Mouse (Mus musculus): ENCODE measurements at regions not wholly inside any gene's neighbourhood (a gene's known extent, or its start where the extent isn't known, plus 50 kb on each side); places are given as distances from the start of the nearest gene placed in this dataset.

DNA sequence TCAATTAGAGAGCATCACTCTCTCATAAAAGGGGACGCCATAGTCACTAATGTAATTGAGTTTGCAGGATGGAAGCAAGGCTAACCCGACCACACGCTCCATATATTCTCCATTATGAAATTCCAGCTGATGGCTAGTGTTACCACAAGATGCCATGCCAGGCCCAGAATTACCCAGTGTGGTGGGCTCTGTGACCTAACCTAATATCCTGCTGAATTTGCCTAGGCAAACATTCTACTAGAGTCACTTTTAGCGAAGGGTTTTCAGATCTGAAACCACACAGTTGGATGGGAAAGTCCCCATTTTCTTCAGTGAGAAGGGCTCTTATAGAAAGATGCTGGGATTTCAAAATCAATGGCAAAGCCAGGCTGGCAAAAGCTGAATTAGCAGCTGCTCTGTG lies 177.8 kb upstream of the Klf3 start:
- Histone ChIP-seq H3K36me3 (ENCODE audit: control insufficient read depth, insufficient read depth, low read length) (no peaks in the 10 kb centered on the region), H3K9ac (replicated peaks; ENCODE audit: low read length) (no peak overlapping the region), H3K4me2 (ENCODE audit: low read length) (no peak overlapping the region), H3K27me3 (ENCODE audit: control insufficient read depth, insufficient read depth, low read length) (no peaks in the 10 kb centered on the region), H3K4me3 (replicated peaks; ENCODE audit: low read depth, low read length) (no peak overlapping the region), H3K4me1 (ENCODE audit: control insufficient read depth, insufficient read depth, low read length) (no peaks in the 10 kb centered on the region), H3K9me3 (ENCODE audit: control insufficient read depth, low read length) (no peaks in the 10 kb centered on the region), H3K27ac (replicated peaks; ENCODE audit: low read depth, low read length) (no peak overlapping the region)
- 90% methylated on average over 4 of the region's 4 CpGs for WGBS
- DNase-seq (no peak), ATAC-seq (ENCODE audit: low FRiP score, low TSS enrichment) (no peak)

GRCm38 (mm10) chr5:64625841-64626298 lies 177.3 kb upstream of the Klf3 start:
- no peak for ATAC-seq (ENCODE audit: low FRiP score, low TSS enrichment)
- Histone ChIP-seq H3K9ac (replicated peaks; ENCODE audit: low read length) (no peak overlapping the region), H3K27ac (replicated peaks; ENCODE audit: low read depth, low read length) (no peak overlapping the region), H3K4me1 (ENCODE audit: control insufficient read depth, insufficient read depth, low read length) (no peaks in the 10 kb centered on the region), H3K4me2 (ENCODE audit: low read length) (no peak overlapping the region), H3K9me3 (ENCODE audit: control insufficient read depth, low read length) (no peaks in the 10 kb centered on the region), H3K36me3 (ENCODE audit: control insufficient read depth, insufficient read depth, low read length) (no peaks in the 10 kb centered on the region), H3K4me3 (replicated peaks; ENCODE audit: low read depth, low read length) (no peak overlapping the region), H3K27me3 (ENCODE audit: control insufficient read depth, insufficient read depth, low read length) (no peaks in the 10 kb centered on the region)
- WGBS, result 62% methylated on average over 6 of the region's 6 CpGs
- DNase-seq, result no peak

DNA sequence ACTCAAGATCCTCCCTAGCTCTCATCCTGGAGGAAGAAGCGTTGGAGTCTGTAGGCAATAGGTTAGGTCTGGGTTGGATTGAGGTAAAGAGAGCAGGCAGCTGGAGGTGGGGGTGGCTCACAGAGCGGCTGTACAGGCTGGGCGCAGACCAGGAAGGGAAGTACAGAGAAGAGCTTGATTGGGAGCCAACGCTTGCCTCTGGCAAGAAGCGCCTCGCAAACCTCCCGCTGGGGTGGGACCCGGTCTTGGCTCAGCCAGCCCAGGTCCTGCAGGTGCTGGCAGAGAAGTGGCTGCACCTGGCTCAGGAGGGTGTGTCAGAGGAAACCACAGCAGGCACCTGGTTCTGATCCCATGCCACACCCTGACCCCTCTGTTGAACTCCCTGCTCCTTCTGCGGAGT lies 176.8 kb upstream of the Klf3 start:
- Histone ChIP-seq H3K27me3 (ENCODE audit: control insufficient read depth, insufficient read depth, low read length) (no peaks in the 10 kb centered on the region), H3K4me2 (ENCODE audit: low read length) (no peak overlapping the region), H3K4me3 (replicated peaks; ENCODE audit: low read depth, low read length) (no peak overlapping the region), H3K9ac (replicated peaks; ENCODE audit: low read length) (no peak overlapping the region), H3K9me3 (ENCODE audit: control insufficient read depth, low read length) (no peaks in the 10 kb centered on the region), H3K36me3 (ENCODE audit: control insufficient read depth, insufficient read depth, low read length) (no peaks in the 10 kb centered on the region), H3K27ac (replicated peaks; ENCODE audit: low read depth, low read length) (no peak overlapping the region), H3K4me1 (ENCODE audit: control insufficient read depth, insufficient read depth, low read length) (no peaks in the 10 kb centered on the region)
- ATAC-seq (ENCODE audit: low FRiP score, low TSS enrichment) (no peak), DNase-seq (no peak)
- whole genome bisulfite sequencing, result 65% methylated on average over 9 of the region's 9 CpGs

- H3K9ac ChIP-seq (replicated peaks; ENCODE audit: low read length), result no peak overlapping the region
- WGBS, result 86% methylated on average over 2 of the region's 2 CpGs
- no peak overlapping the region for H3K27ac ChIP-seq (replicated peaks; ENCODE audit: low read depth, low read length)
- no peaks in the 10 kb centered on the region for H3K4me1 ChIP-seq (ENCODE audit: control insufficient read depth, insufficient read depth, low read length)
- no peaks in the 10 kb centered on the region for H3K27me3 ChIP-seq (ENCODE audit: control insufficient read depth, insufficient read depth, low read length)
- H3K9me3 ChIP-seq (ENCODE audit: control insufficient read depth, low read length), result no peaks in the 10 kb centered on the region
- DNase-seq (no peak), ATAC-seq (ENCODE audit: low FRiP score, low TSS enrichment) (no peak)
- H3K4me2 ChIP-seq (ENCODE audit: low read length), result no peak overlapping the region
- no peak overlapping the region for H3K4me3 ChIP-seq (replicated peaks; ENCODE audit: low read depth, low read length)
- H3K36me3 ChIP-seq (ENCODE audit: control insufficient read depth, insufficient read depth, low read length), result no peaks in the 10 kb centered on the region
Observed at GRCm38 (mm10) chr5:64630582-64630981, 172.6 kb upstream of the Klf3 start.

DNA sequence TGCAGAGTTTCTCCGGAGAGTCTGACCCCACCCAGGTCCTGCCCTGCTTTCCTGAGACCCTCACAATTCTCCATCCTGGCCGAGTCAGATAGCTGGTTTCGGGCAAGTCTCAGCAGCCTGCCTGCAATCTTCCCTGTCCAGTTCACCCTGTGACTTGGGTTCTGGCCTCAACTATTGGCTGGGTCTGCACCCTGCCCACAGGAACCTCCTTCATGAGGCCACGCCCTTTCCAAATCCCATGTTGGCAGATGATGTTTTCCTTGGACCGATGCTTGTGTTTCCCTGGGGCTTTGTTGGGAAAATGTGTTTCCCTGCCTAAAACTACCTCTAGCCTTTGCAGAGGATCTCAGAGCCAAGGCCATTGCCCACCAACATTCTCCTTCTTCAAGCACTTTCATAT lies 171.0 kb upstream of the Klf3 start:
- no peak overlapping the region for H3K27ac ChIP-seq (replicated peaks; ENCODE audit: low read depth, low read length)
- H3K36me3 ChIP-seq (ENCODE audit: control insufficient read depth, insufficient read depth, low read length), result no peaks in the 10 kb centered on the region
- H3K27me3 ChIP-seq (ENCODE audit: control insufficient read depth, insufficient read depth, low read length), result no peaks in the 10 kb centered on the region
- WGBS, result 94% methylated on average over 5 of the region's 5 CpGs
- no peaks in the 10 kb centered on the region for H3K9me3 ChIP-seq (ENCODE audit: control insufficient read depth, low read length)
- H3K4me3 ChIP-seq (replicated peaks; ENCODE audit: low read depth, low read length), result no peak overlapping the region
- DNase-seq (no peak), ATAC-seq (ENCODE audit: low FRiP score, low TSS enrichment) (no peak)
- H3K4me2 ChIP-seq (ENCODE audit: low read length), result no peak overlapping the region
- H3K4me1 ChIP-seq (ENCODE audit: control insufficient read depth, insufficient read depth, low read length), result no peaks in the 10 kb centered on the region
- no peak overlapping the region for H3K9ac ChIP-seq (replicated peaks; ENCODE audit: low read length)

DNA sequence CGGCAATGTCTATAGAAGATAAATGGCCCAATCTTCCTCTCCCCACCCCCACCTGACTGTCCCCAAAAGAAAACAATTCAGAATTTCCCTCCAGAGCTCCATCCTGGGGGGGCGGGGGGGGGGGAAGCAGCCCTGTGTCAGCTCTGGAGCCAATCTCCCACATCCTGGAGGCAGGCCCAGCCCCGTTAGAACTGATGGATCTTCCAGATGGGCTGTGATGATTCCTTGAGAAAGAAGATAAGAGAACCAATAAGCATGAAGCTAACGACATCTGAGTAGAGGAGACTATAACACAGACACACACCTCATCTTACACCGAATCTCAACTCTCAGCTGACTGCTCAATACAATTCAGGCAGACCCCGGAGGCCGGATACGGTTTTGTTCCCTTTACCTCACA lies 169.2 kb upstream of the Klf3 start:
- no peak overlapping the region for H3K4me3 ChIP-seq (replicated peaks; ENCODE audit: low read depth, low read length)
- ATAC-seq (ENCODE audit: low FRiP score, low TSS enrichment) (no peak), DNase-seq (no peak)
- H3K36me3 ChIP-seq (ENCODE audit: control insufficient read depth, insufficient read depth, low read length), result no peaks in the 10 kb centered on the region
- H3K4me2 ChIP-seq (ENCODE audit: low read length), result no peak overlapping the region
- no peak overlapping the region for H3K27ac ChIP-seq (replicated peaks; ENCODE audit: low read depth, low read length)
- no peaks in the 10 kb centered on the region for H3K27me3 ChIP-seq (ENCODE audit: control insufficient read depth, insufficient read depth, low read length)
- no peak overlapping the region for H3K9ac ChIP-seq (replicated peaks; ENCODE audit: low read length)
- H3K9me3 ChIP-seq (ENCODE audit: control insufficient read depth, low read length), result no peaks in the 10 kb centered on the region
- WGBS, result 83% methylated on average over 8 of the region's 8 CpGs
- H3K4me1 ChIP-seq (ENCODE audit: control insufficient read depth, insufficient read depth, low read length), result no peaks in the 10 kb centered on the region

DNA sequence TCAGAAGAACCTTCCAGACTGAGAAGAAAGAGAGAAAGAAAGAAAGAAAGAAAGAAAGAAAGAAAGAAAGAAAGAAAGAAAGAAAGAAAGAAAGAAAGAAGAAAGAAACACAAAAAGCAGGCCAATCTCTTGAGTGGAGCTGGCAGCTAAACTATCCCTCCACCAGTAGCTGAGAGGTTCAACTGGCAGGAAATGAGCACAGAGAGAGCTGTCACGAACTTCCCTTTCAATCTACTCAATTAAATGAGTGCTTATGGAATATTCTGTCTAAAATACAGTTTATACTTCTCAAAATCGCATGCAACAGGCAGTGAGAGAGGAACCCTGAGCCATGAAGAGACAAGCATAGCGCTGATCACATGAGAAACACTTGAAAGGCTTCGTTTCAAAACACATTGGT lies 168.5 kb upstream of the Klf3 start:
- H3K4me2 ChIP-seq (ENCODE audit: low read length), result no peak overlapping the region
- DNase-seq (no peak), ATAC-seq (ENCODE audit: low FRiP score, low TSS enrichment) (no peak)
- H3K4me3 ChIP-seq (replicated peaks; ENCODE audit: low read depth, low read length), result no peak overlapping the region
- WGBS, result 87% methylated on average over 4 of the region's 4 CpGs
- no peaks in the 10 kb centered on the region for H3K4me1 ChIP-seq (ENCODE audit: control insufficient read depth, insufficient read depth, low read length)
- no peak overlapping the region for H3K9ac ChIP-seq (replicated peaks; ENCODE audit: low read length)
- no peaks in the 10 kb centered on the region for H3K9me3 ChIP-seq (ENCODE audit: control insufficient read depth, low read length)
- H3K36me3 ChIP-seq (ENCODE audit: control insufficient read depth, insufficient read depth, low read length), result no peaks in the 10 kb centered on the region
- no peaks in the 10 kb centered on the region for H3K27me3 ChIP-seq (ENCODE audit: control insufficient read depth, insufficient read depth, low read length)
- H3K27ac ChIP-seq (replicated peaks; ENCODE audit: low read depth, low read length), result no peak overlapping the region

DNA sequence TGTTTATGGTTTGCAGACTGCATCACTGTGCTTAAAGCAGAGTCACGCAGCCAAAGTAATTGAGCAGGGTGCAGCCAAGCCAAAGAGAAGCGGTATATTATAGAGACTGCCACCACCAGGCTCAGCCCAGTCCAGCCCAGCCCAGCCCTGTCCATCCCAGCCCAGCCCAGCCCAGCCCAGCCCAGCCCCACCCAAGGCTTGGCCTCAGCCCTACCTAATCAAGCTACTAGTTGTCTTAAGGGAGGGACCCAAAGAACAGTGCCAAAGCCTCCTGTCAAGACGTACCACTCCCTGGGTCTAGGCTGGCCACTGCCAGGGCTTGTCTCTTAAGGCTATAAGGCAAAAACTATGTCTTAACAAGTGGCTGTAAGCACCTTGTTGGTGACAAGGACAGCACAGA lies 166.9 kb upstream of the Klf3 start:
- Histone ChIP-seq H3K9me3 (ENCODE audit: control insufficient read depth, low read length) (no peaks in the 10 kb centered on the region), H3K4me2 (ENCODE audit: low read length) (no peak overlapping the region), H3K27me3 (ENCODE audit: control insufficient read depth, insufficient read depth, low read length) (no peaks in the 10 kb centered on the region), H3K27ac (replicated peaks; ENCODE audit: low read depth, low read length) (no peak overlapping the region), H3K4me3 (replicated peaks; ENCODE audit: low read depth, low read length) (no peak overlapping the region), H3K36me3 (ENCODE audit: control insufficient read depth, insufficient read depth, low read length) (no peaks in the 10 kb centered on the region), H3K9ac (replicated peaks; ENCODE audit: low read length) (no peak overlapping the region), H3K4me1 (ENCODE audit: control insufficient read depth, insufficient read depth, low read length) (no peaks in the 10 kb centered on the region)
- DNase-seq, result no peak
- ATAC-seq (ENCODE audit: low FRiP score, low TSS enrichment), result no peak
- 94% methylated on average over 3 of the region's 3 CpGs for WGBS

GRCm38 (mm10) chr5:64643584-64643983 lies 159.6 kb upstream of the Klf3 start:
- ATAC-seq (ENCODE audit: low FRiP score, low TSS enrichment), result no peak
- H3K4me1 ChIP-seq (ENCODE audit: control insufficient read depth, insufficient read depth, low read length), result peaks cover 6% of the 10 kb centered on the region
- no peak for DNase-seq

More at GRCm38 (mm10) chr5:64643584-64643983, 159.6 kb upstream of the Klf3 start:
- Histone ChIP-seq H3K9ac (replicated peaks; ENCODE audit: low read length) (no peak overlapping the region), H3K4me2 (ENCODE audit: low read length) (no peak overlapping the region), H3K4me3 (replicated peaks; ENCODE audit: low read depth, low read length) (no peak overlapping the region), H3K9me3 (ENCODE audit: control insufficient read depth, low read length) (no peaks in the 10 kb centered on the region), H3K27ac (replicated peaks; ENCODE audit: low read depth, low read length) (no peak overlapping the region), H3K36me3 (ENCODE audit: control insufficient read depth, insufficient read depth, low read length) (no peaks in the 10 kb centered on the region), H3K27me3 (ENCODE audit: control insufficient read depth, insufficient read depth, low read length) (no peaks in the 10 kb centered on the region)
- WGBS, result 100% methylated on average over 1 of the region's 1 CpGs

Measured in midbrain, embryonic 14.5 days (tissue).